Mouse (Mus musculus) myocyte (in vitro differentiated cells): ENCODE measurements around the gene Macrod2.

Experiments
- POLR2A ChIP-seq: IDR thresholded peaks from one replicate; pipeline ENCODE4 v1.6.1; 2011; ENCODE audit warnings: low read depth, mild to moderate bottlenecking, control low read depth, moderate library complexity; ENCODE audit not compliant: insufficient read length
- POLR2AphosphoS2 ChIP-seq: IDR thresholded peaks from one replicate; pipeline ENCODE4 v1.6.1; 2011; ENCODE audit warnings: low read depth, control low read depth; ENCODE audit not compliant: insufficient read length
- REST ChIP-seq: IDR thresholded peaks from one replicate; pipeline ENCODE4 v1.6.1; 2011; ENCODE audit warnings: mild to moderate bottlenecking, control low read depth, moderate library complexity; ENCODE audit not compliant: insufficient read depth, insufficient read length
- TCF12 ChIP-seq: IDR thresholded peaks from one replicate; pipeline ENCODE4 v1.6.1; 2011; ENCODE audit warnings: mild to moderate bottlenecking, control low read depth; ENCODE audit not compliant: poor library complexity, insufficient read depth, severe bottlenecking
- USF1 ChIP-seq: IDR thresholded peaks from one replicate; pipeline ENCODE4 v1.6.1; 2011; ENCODE audit warnings: low read depth, mild to moderate bottlenecking, control low read depth, moderate library complexity

- no peak for TF ChIP-seq USF1
- TF ChIP-seq TCF12: no peak
- no peak for TF ChIP-seq POLR2A
- no peak for TF ChIP-seq REST
- no peak for TF ChIP-seq POLR2AphosphoS2
Observed at GRCm38 (mm10) chr2:142399490-142399889, 2004.4 kb downstream of the Macrod2 start.
